Mouse (Mus musculus) Patski (cell line): ENCODE measurements around the gene Tmem95. TPM values are rescaled to one million over a fixed set of nuclear protein-coding genes. Genes with fewer than 3 reads are reported as not detected.

ENCODE experiments used
- ATAC-seq: fragments of 100-300 bp; one replicate; pipeline ENCODE4 v1.8.0; 2021
- CTCF ChIA-PET: fragments of 350-600 bp; sonication (Branson Sonifier 250); formaldehyde crosslinking; loops from one replicate; lab custom pipeline; 2022; ENCODE audit warnings: inconsistent platforms; lab: Charles Lee
- POLR2A ChIA-PET: fragments of 350-600 bp; sonication (Branson Sonifier 250); formaldehyde crosslinking; loops from one replicate; lab custom pipeline; 2022; ENCODE audit warnings: antibody characterized with exemption, inconsistent platforms; lab: Charles Lee
- DNase-seq: peaks from one replicate; pipeline ENCODE4 v3.0.0-alpha.2; 2011; ENCODE audit warnings: low read depth, low spot score
- H3K27me3 ChIP-seq: fragments of 371-371 bp; one replicate; pipeline ENCODE4 v1.5.1; 2021
- CTCF ChIP-seq: fragments of 100-300 bp; IDR thresholded peaks from one replicate; pipeline ENCODE4 v1.5.1; 2021
- in situ Hi-C: fragments of 300-500 bp; cut with MboI; formaldehyde crosslinking; loops from 3 replicates; pipeline ENCODE4 v1.11.1; 2018; ENCODE audit warnings: low pct_unique_long_range_greater_than_20kb, mixed read lengths
- polyA plus RNA-seq: library from polyadenylated mRNA; unstranded; gene quantifications from one replicate; pipeline ENCODE4 v1.2.3, GENCODE M21; 2021

Tmem95 gene
- polyA plus RNA-seq, 1 experiment from 2014 or later, result 0.12 TPM

GRCm38 (mm10) chr11:69910781-69911560, 33.2 kb upstream of the Tmem95 start:
- no peak for TF ChIP-seq CTCF
- DNase-seq (no peak), ATAC-seq (no peak)
- POLR2A ChIA-PET, result interaction anchor here (1.5 kb wide), 1 partner anchor 10 kb away, joined by 3 read pairs; the partner anchor contains the start of genes 2810408A11Rik and Neurl4
- CTCF ChIA-PET, result no interaction called here
- no peaks in the 10 kb centered on the region for H3K27me3 ChIP-seq
- in situ Hi-C loops, result no loop called here

GRCm38 (mm10) chr11:69910177-69910576, 32.4 kb upstream of the Tmem95 start:
- no peak for DNase-seq
- POLR2A ChIA-PET, result interaction anchor here (1.5 kb wide), 1 partner anchor 10 kb away, joined by 3 read pairs; the partner anchor contains the start of genes 2810408A11Rik and Neurl4
- no peaks in the 10 kb centered on the region for H3K27me3 ChIP-seq
- in situ Hi-C loops, result no loop called here
- CTCF ChIA-PET, result no interaction called here
- no peak for TF ChIP-seq CTCF
- ATAC-seq, result no peak

- DNase-seq (no peak), ATAC-seq (no peak)
- no peaks in the 10 kb centered on the region for H3K27me3 ChIP-seq
- CTCF ChIA-PET, result interaction anchor here (0.9 to 1.2 kb wide), 2 partner anchors 10 to 26 kb away, joined by 3 read pairs; no protein-coding TSS in a partner anchor
- no peak for TF ChIP-seq CTCF
- in situ Hi-C loops, result no loop called here
- POLR2A ChIA-PET, result interaction anchor here (0.7 to 1.3 kb wide), 2 partner anchors 35 to 80 kb away, joined by 3 read pairs; no protein-coding TSS in a partner anchor
Measured at GRCm38 (mm10) chr11:69909174-69909573, 31.4 kb upstream of the Tmem95 start.

- no peaks in the 10 kb centered on the region for H3K27me3 ChIP-seq
- ChIA-PET POLR2A (interaction anchor here (0.7 to 1.3 kb wide), 2 partner anchors 34 to 80 kb away, joined by 3 read pairs; no protein-coding TSS in a partner anchor), CTCF (interaction anchor here (0.9 to 1.2 kb wide), 2 partner anchors 11 to 25 kb away, joined by 3 read pairs; no protein-coding TSS in a partner anchor)
- ATAC-seq (no peak), DNase-seq (no peak)
- TF ChIP-seq CTCF, result no peak
- in situ Hi-C loops, result no loop called here
Measured at GRCm38 (mm10) chr11:69908645-69909044, 30.8 kb upstream of the Tmem95 start.

GRCm38 (mm10) chr11:69904311-69904710, 26.5 kb upstream of the Tmem95 start:
- POLR2A ChIA-PET, result no interaction called here
- ATAC-seq (no peak), DNase-seq (no peak)
- no peak for TF ChIP-seq CTCF
- in situ Hi-C loops, result no loop called here
- H3K27me3 ChIP-seq, result no peaks in the 10 kb centered on the region
- CTCF ChIA-PET, result interaction anchor here (0.7 to 1.5 kb wide), 4 partner anchors 14 to 29 kb away, joined by 3 to 4 read pairs (median 3); no protein-coding TSS in a partner anchor

- no peak for TF ChIP-seq CTCF
- DNase-seq (no peak), ATAC-seq (no peak)
- CTCF ChIA-PET, result no interaction called here
- POLR2A ChIA-PET, result interaction anchor here (0.8 kb wide), 1 partner anchor 37 kb away, joined by 3 read pairs; no protein-coding TSS in a partner anchor
- no peaks in the 10 kb centered on the region for H3K27me3 ChIP-seq
- in situ Hi-C loops, result no loop called here
Measured at GRCm38 (mm10) chr11:69902972-69903371, 25.2 kb upstream of the Tmem95 start.

GRCm38 (mm10) chr11:69901993-69902392, 24.2 kb upstream of the Tmem95 start:
- POLR2A ChIA-PET, result interaction anchor here (1.5 to 2.8 kb wide), 2 partner anchors 21 to 220 kb away, joined by 3 to 16 read pairs; partner anchors contain the start of genes Kctd11 and Senp3
- in situ Hi-C loops, result no loop called here
- H3K27me3 ChIP-seq, result no peaks in the 10 kb centered on the region
- TF ChIP-seq CTCF, result no peak
- CTCF ChIA-PET, result interaction anchor here (1.0 to 1.3 kb wide), 2 partner anchors 31 to 47 kb away, joined by 3 read pairs; no protein-coding TSS in a partner anchor
- DNase-seq, result no peak
- no peak for ATAC-seq

- TF ChIP-seq CTCF, result no peak
- no peaks in the 10 kb centered on the region for H3K27me3 ChIP-seq
- ChIA-PET POLR2A (interaction anchor here (1.0 to 2.8 kb wide), 4 partner anchors 13 to 220 kb away, joined by 3 to 16 read pairs (median 6); partner anchors contain the start of genes Kctd11 and Senp3), CTCF (interaction anchor here (1.0 to 2.7 kb wide), 3 partner anchors 13 to 48 kb away, joined by 3 to 19 read pairs (median 3); no protein-coding TSS in a partner anchor)
- ATAC-seq (peak; percentile 28), DNase-seq (peak; percentile 94)
- in situ Hi-C loops, result no loop called here
Measured at GRCm38 (mm10) chr11:69901406-69901846, 23.6 kb upstream of the Tmem95 start.

- ATAC-seq (peak; percentile 83), DNase-seq (peak; percentile 84)
- CTCF ChIA-PET, result interaction anchor here (1.0 to 2.7 kb wide), 5 partner anchors 13 to 48 kb away, joined by 3 to 19 read pairs (median 3); partner anchors contain the start of gene Kctd11
- in situ Hi-C loops, result no loop called here
- POLR2A ChIA-PET, result interaction anchor here (0.7 to 2.8 kb wide), 8 partner anchors 10 to 219 kb away, joined by 3 to 16 read pairs (median 5); partner anchors contain the start of genes Kctd11, Phf23 and Senp3
- no peak for TF ChIP-seq CTCF
- H3K27me3 ChIP-seq, result no peaks in the 10 kb centered on the region
Measured at GRCm38 (mm10) chr11:69900471-69901405, 22.9 kb upstream of the Tmem95 start, which contains the start of the genes 2810408A11Rik and Neurl4. 2810408A11Rik (minus strand) TSS chr11:69900987. Neurl4 (plus strand) TSS chr11:69901072.
